Mouse (Mus musculus): ENCODE measurements at regions not wholly inside any gene's neighbourhood (a gene's known extent, or its start where the extent isn't known, plus 50 kb on each side); places are given as distances from the start of the nearest gene placed in this dataset.

GRCm38 (mm10) chr6:143431896-143432450, 265.0 kb downstream of the Etnk1 start:
- TF ChIP-seq CTCF (IDR thresholded peaks at IDR 0.05): no peak
- TF ChIP-seq EP300 (IDR thresholded peaks at IDR 0.05; ENCODE audit: insufficient read depth, low read depth, low read length): no peak
- TF ChIP-seq POLR2A (IDR thresholded peaks at IDR 0.05; ENCODE audit: insufficient read depth, low read depth, low read length): no peak
